Mouse (Mus musculus) lung, embryonic 14.5 days (tissue): Measurements from ENCODE around the gene Alpl. TPM values are rescaled to one million over a fixed set of nuclear protein-coding genes. Genes with fewer than 3 reads are reported as not detected.

ENCODE experiments used
- ATAC-seq: fragments of 200-750 bp; cut with Nextera tagmentation; 2 replicates; pipeline ENCODE4 v1.8.0; 2017; ENCODE audit warnings: mild to moderate bottlenecking, moderate TSS enrichment, moderate library complexity; ENCODE audit not compliant: insufficient read depth
- DNase-seq: peaks from one replicate; pipeline ENCODE4 v3.0.0-alpha.2; 2015
- H3K27ac ChIP-seq: fragments of 300-500 bp; sonication (generic); 2 replicates; pipeline ENCODE4 v1.5.1; 2014; ENCODE audit warnings: low read depth, mild to moderate bottlenecking, moderate library complexity
- H3K27me3 ChIP-seq: fragments of 300-500 bp; sonication (generic); 2 replicates; pipeline ENCODE4 v1.6.1; 2014; ENCODE audit warnings: low read length, control low read depth; ENCODE audit not compliant: insufficient read depth
- H3K36me3 ChIP-seq: fragments of 300-500 bp; sonication (generic); 2 replicates; pipeline ENCODE4 v1.6.1; 2014; ENCODE audit warnings: control low read depth; ENCODE audit not compliant: insufficient read depth
- H3K4me1 ChIP-seq: fragments of 300-500 bp; sonication (generic); 2 replicates; pipeline ENCODE4 v1.6.1; 2014; ENCODE audit warnings: antibody characterized with exemption, control low read depth; ENCODE audit not compliant: insufficient read depth
- H3K4me2 ChIP-seq: fragments of 300-500 bp; sonication (generic); 2 replicates; pipeline ENCODE4 v1.6.1; 2014; ENCODE audit warnings: mild to moderate bottlenecking
- H3K4me3 ChIP-seq: fragments of 300-500 bp; sonication (generic); 2 replicates; pipeline ENCODE4 v1.5.1; 2014; ENCODE audit warnings: low read depth, low read length
- H3K9ac ChIP-seq: fragments of 300-500 bp; sonication (generic); 2 replicates; pipeline ENCODE4 v1.6.1; 2014
- H3K9me3 ChIP-seq: fragments of 300-500 bp; sonication (generic); 2 replicates; pipeline ENCODE4 v1.6.1; 2016; ENCODE audit warnings: low read depth, low read length, control low read depth
- CTCF ChIP-seq: IDR thresholded peaks from 2 replicates; pipeline ENCODE4 v1.5.1; 2016; ENCODE audit warnings: antibody characterized with exemption, low read depth
- WGBS: fragments of 180-500 bp; shearing (Covaris S2); extraction: QIAGEN DNeasy Blood & Tissue Kit; methylation state at CpG from one replicate; pipeline ENCODE4 v1.1.7; 2014; 5-methylcytosine and 5-hydroxymethylcytosine counted together
- polyA plus RNA-seq: library from polyadenylated mRNA; unstranded; fragments of >200 nt; fragmentation: Nextera tagmentation; extraction: Ambion mirVana; gene quantifications from 2 replicates; pipeline ENCODE4 v1.2.1, GENCODE M21; 2014

Alpl gene
- polyA plus RNA-seq, 1 experiment from 2014 or later, result 4.1 TPM

DNA sequence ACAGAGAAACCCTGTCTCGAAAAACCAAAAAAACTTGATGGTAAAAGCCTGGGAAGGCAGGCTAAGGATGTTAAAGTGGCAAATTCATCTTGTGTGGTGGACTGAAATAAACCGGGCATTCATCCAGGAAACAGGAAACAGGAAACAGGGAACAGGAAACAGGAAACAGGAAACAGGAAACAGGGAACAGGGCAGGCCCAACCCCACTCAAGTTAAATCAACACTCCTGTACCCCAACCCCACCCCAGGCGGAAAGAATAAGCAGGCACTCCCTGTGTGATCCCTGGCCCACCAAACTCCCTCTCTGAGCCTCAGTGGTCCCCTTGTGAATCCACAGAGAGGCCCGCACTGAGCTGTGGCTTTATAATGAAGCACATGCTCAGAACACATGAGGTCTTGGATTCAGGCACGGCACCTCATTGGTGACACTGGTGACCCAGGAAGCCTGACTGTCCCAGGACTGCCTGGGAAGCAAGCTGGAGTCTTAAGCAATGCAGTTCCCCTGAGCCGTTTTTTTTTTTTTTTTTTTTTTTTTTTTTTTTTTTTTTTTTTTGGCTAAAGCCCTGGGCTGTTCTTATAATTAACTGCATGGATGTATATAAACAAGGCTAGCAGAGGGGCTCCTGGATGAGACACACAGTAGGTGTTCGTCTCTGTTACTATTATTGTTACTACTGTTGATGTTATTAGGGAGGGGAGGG lies 8.4 kb downstream of the Alpl start:
- no peaks in the 10 kb centered on the region for H3K9me3 ChIP-seq
- no peak overlapping the region for H3K9ac ChIP-seq
- H3K4me1 ChIP-seq, result no peaks in the 10 kb centered on the region; the same call in 1 of the 2 replicates
- no peak for ATAC-seq
- no peak for TF ChIP-seq CTCF
- H3K36me3 ChIP-seq, result no peaks in the 10 kb centered on the region
- no peak for DNase-seq
- no peak overlapping the region for H3K27ac ChIP-seq
- no peaks in the 10 kb centered on the region for H3K27me3 ChIP-seq
- H3K4me2 ChIP-seq, result no peak overlapping the region
- no peak overlapping the region for H3K4me3 ChIP-seq
- WGBS, result 74% methylated on average over 7 of the region's 7 CpGs

DNA sequence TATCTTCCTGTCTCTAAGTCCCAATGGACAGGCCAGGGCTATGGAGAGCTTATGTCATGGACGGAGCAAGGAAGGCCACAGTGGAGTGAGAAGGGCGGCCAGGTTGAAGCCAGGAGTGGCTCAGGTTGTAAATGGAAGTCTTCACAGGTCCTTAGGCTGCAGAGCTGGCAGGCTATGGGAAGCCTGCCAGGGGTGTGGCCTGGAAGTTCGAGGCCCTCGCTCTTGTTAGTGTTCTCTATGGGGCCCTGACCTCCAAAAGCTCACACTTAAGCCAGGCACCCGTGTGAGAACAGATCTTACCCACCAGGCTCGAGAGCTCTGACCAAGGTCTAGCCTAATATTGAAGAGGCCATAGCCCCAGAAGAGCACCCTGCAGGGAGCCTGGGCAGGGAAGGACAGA lies 9.7 kb downstream of the Alpl start:
- TF ChIP-seq CTCF, result no peak
- Histone ChIP-seq H3K9ac (no peak overlapping the region), H3K27me3 (no peaks in the 10 kb centered on the region), H3K36me3 (no peaks in the 10 kb centered on the region), H3K4me3 (no peak overlapping the region), H3K4me2 (no peak overlapping the region), H3K9me3 (no peaks in the 10 kb centered on the region), H3K4me1 (no peaks in the 10 kb centered on the region; the same call in 1 of the 2 replicates), H3K27ac (no peak overlapping the region)
- WGBS, result 64% methylated on average over 6 of the region's 6 CpGs
- DNase-seq (no peak), ATAC-seq (no peak)

GRCm38 (mm10) chr4:137785270-137785669 lies 10.9 kb downstream of the Alpl start:
- no peaks in the 10 kb centered on the region; the same call in 1 of the 2 replicates for H3K4me1 ChIP-seq
- 79% methylated on average over 6 of the region's 6 CpGs for WGBS
- H3K36me3 ChIP-seq, result no peaks in the 10 kb centered on the region
- no peak overlapping the region for H3K9ac ChIP-seq
- no peak overlapping the region for H3K27ac ChIP-seq
- H3K9me3 ChIP-seq, result no peaks in the 10 kb centered on the region
- TF ChIP-seq CTCF, result no peak
- no peaks in the 10 kb centered on the region for H3K27me3 ChIP-seq
- no peak overlapping the region for H3K4me3 ChIP-seq
- H3K4me2 ChIP-seq, result no peak overlapping the region
- ATAC-seq, result no peak
- DNase-seq, result no peak

DNA sequence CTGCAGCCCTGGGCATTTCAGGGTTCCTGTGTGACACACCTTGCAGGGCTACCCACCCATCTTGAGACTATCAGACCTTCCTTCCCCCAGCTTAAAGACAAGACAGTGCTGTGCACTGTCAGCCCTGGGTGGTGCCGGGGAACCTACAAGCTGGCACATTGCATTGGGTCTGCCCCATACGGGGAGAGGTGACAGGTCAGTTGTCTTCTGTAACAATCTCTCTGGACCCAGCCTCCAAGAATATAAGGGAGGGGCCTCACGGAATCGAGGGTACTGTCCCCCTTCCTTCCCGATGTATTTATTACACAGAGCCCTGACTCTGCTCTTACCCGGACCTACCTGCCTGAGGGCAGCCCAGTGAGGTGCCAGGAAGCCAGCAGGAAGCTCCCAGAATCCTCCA lies 11.4 kb downstream of the Alpl start:
- no peaks in the 10 kb centered on the region; the same call in 1 of the 2 replicates for H3K4me1 ChIP-seq
- no peaks in the 10 kb centered on the region for H3K9me3 ChIP-seq
- DNase-seq (no peak), ATAC-seq (no peak)
- H3K36me3 ChIP-seq, result no peaks in the 10 kb centered on the region
- WGBS, result 74% methylated on average over 6 of the region's 6 CpGs
- H3K4me3 ChIP-seq, result no peak overlapping the region
- H3K9ac ChIP-seq, result no peak overlapping the region
- no peaks in the 10 kb centered on the region for H3K27me3 ChIP-seq
- TF ChIP-seq CTCF, result no peak
- H3K4me2 ChIP-seq, result no peak overlapping the region
- no peak overlapping the region for H3K27ac ChIP-seq

DNA sequence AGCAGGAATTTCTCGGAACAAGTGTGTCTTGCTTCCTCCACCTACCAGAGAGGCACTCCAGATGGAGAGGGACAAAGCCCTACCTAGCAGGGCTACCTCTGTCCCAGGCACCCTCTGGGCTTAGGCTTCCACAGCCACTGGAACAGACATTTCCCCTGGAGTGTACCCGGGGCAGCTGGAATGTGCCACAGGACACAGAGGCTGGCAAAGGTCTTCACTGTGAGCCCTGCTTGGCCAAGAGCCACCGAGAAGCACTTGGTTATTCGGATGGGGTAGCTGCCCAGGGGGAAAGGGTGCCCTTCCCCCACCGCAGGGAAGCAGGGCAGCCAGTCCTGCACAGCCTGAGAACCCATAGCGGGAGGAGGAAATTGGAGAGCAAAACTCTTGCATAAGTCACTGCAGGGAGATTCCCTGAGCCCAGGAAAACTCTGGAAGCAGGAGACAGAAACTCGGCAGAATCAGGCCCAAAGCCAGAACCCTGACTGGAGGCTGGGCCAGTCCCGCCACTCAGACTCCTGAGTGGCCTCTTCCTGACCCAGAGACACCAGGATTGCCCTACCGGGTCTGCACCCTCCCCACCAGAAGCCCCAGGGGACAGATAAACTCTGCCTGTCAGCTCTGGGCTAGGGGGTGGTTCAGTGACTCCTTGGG lies 12.5 kb downstream of the Alpl start:
- DNase-seq (peak; percentile 47), ATAC-seq (peak; percentile 41; the same call in 1 of the 2 replicates)
- H3K27ac ChIP-seq, result peak overlapping the region; percentile 33; the same call in 1 of the 2 replicates

GRCm38 (mm10) chr4:137781949-137782348 lies 14.2 kb downstream of the Alpl start:
- Histone ChIP-seq H3K4me1 (no peaks in the 10 kb centered on the region; the same call in 1 of the 2 replicates), H3K36me3 (no peaks in the 10 kb centered on the region), H3K9me3 (no peaks in the 10 kb centered on the region), H3K9ac (no peak overlapping the region), H3K4me2 (no peak overlapping the region), H3K27ac (no peak overlapping the region), H3K27me3 (no peaks in the 10 kb centered on the region), H3K4me3 (no peak overlapping the region)
- ATAC-seq, result no peak
- no peak for TF ChIP-seq CTCF
- 61% methylated on average over 5 of the region's 5 CpGs for WGBS
- no peak for DNase-seq

More for the DNA sequence above, 12.5 kb downstream of the Alpl start:
- Histone ChIP-seq H3K4me2 (no peak overlapping the region), H3K4me3 (no peak overlapping the region), H3K36me3 (no peaks in the 10 kb centered on the region), H3K4me1 (no peaks in the 10 kb centered on the region; the same call in 1 of the 2 replicates), H3K9ac (no peak overlapping the region), H3K27me3 (no peaks in the 10 kb centered on the region), H3K9me3 (no peaks in the 10 kb centered on the region)
- TF ChIP-seq CTCF, result no peak
- 26% methylated on average over 9 of the region's 9 CpGs for WGBS

GRCm38 (mm10) chr4:137780986-137781385 lies 15.2 kb downstream of the Alpl start:
- ATAC-seq, result no peak
- Histone ChIP-seq H3K9ac (no peak overlapping the region), H3K27me3 (no peaks in the 10 kb centered on the region), H3K9me3 (no peaks in the 10 kb centered on the region), H3K4me3 (no peak overlapping the region), H3K4me2 (no peak overlapping the region), H3K36me3 (no peaks in the 10 kb centered on the region), H3K4me1 (no peaks in the 10 kb centered on the region; the same call in 1 of the 2 replicates), H3K27ac (no peak overlapping the region)
- no peak for DNase-seq
- 69% methylated on average over 3 of the region's 3 CpGs for WGBS
- no peak for TF ChIP-seq CTCF
